Mouse (Mus musculus): ENCODE data around the gene Mrtfa. TPM values are rescaled to one million over a fixed set of nuclear protein-coding genes. Genes with fewer than 3 reads are reported as not detected.
"Not testable (repeated sequence)": the region's sequence is repeated elsewhere in the genome, so short reads cannot be mapped to it uniquely, and the experiment has no call there.

The Mrtfa gene
- polyA plus RNA-seq, 1 experiment from 2014 or later: 25.7 TPM

DNA sequence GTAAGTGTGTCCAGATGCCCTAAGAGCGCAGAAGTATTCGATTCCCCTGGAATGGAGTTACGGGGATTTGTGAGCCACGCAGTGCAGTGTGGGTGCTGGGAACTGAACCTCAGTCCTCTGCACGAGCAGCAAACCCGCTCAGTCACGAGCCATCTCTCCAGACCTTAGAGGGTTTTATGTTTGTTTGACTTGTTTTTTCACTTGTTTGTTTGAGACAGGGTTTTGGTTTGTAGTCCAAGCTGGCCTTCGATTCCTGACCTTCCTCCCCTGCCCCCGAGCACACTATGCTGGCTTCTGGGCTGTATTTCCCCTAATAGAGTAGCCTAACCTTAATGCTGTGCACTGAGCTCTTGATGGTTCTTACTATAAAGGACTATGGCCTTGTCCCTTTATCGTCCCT, 34.5 kb upstream of the Mrtfa start:
- Histone ChIP-seq H3K4me3 (replicated peaks) (no peak overlapping the region), H3K27ac (no peak overlapping the region), H3K36me3 (replicated peaks) (no peaks in the 10 kb centered on the region), H3K9ac (no peak overlapping the region), H3K9me3 (no peaks in the 10 kb centered on the region), H3K4me1 (0 out of 2 replicates have a peak, but pooled peaks cover under 1% of the 10 kb centered on the region), H3K27me3 (no peaks in the 10 kb centered on the region), H3K4me2 (no peak overlapping the region)
- ATAC-seq (ENCODE audit: low FRiP score): no peak
- WGBS: 89% methylated on average over 10 of the region's 10 CpGs

DNA sequence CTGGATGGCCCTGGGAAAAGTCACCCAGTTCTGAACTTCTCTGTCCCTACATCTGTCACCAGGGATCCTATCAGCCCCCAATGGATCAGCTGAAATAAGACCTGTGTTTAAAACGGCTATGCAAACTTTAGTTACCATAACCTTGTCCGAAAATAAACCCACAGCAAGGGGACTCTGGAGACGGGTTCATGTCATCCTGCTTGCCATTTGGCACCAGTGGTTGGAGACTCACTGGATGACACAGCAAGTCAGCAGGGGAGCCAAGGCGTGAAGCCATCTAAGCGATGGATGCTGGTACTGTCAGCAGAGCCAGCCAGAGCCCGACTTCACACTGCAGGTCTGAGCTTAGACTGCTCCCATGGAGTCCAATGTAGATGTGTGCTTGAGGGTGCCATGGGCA, 30.9 kb upstream of the Mrtfa start:
- 82% methylated on average over 6 of the region's 6 CpGs for WGBS
- no peak overlapping the region for H3K9ac ChIP-seq
- no peaks in the 10 kb centered on the region for H3K9me3 ChIP-seq
- H3K4me2 ChIP-seq: no peak overlapping the region
- no peak overlapping the region for H3K4me3 ChIP-seq (replicated peaks)
- no peaks in the 10 kb centered on the region for H3K4me1 ChIP-seq
- no peak for ATAC-seq (ENCODE audit: low FRiP score)
- H3K36me3 ChIP-seq (replicated peaks): no peaks in the 10 kb centered on the region
- no peaks in the 10 kb centered on the region for H3K27me3 ChIP-seq
- no peak overlapping the region for H3K27ac ChIP-seq

DNA sequence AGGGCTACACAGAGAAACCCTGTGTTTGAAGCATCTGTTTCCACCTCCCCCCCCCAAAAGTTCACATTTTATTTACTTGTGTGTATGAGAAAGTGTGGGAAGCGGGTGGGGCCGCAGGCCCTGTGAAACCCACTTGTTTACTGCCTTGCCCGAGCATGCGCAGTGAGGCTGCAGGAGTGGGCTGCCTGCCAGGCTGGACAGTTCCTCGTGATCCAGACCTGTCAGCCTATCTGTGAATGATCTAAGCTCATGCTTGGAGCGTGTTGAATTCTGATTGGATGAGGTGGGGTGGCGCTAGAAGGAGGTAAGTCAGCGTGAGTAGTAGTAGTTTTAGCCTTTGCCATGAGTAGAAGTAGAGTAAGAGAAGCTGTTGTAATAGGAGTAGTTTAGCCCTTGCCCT, 29.5 kb upstream of the Mrtfa start:
- WGBS: 78% methylated on average over 8 of the region's 8 CpGs

DNA sequence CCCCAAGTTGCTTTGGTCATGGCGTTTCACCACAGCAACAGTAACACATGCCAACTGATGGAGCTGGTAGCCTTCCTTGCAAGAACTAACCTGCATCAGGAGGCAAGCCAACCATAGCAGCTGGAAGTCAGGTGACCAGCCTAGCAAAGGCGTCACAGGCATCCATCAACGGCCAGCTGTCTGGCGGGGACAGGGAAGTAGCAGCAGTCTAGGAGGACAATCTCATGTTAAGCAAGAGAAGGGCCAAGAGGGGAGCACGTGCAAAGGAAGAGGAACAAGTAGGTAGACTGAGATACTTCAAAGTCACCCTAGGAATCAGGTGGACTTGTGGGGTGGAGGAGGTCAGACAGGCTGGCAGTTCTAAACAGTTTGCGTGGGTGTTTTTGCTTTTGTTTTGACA, 28.5 kb upstream of the Mrtfa start:
- WGBS: 85% methylated on average over 6 of the region's 6 CpGs
- no peak overlapping the region for H3K9ac ChIP-seq
- H3K4me2 ChIP-seq: no peak overlapping the region
- no peaks in the 10 kb centered on the region for H3K4me1 ChIP-seq
- ATAC-seq (ENCODE audit: low FRiP score): no peak
- H3K9me3 ChIP-seq: no peaks in the 10 kb centered on the region
- H3K27me3 ChIP-seq: no peaks in the 10 kb centered on the region
- H3K27ac ChIP-seq: no peak overlapping the region
- no peak overlapping the region for H3K4me3 ChIP-seq (replicated peaks)
- no peaks in the 10 kb centered on the region for H3K36me3 ChIP-seq (replicated peaks)

More for the DNA sequence above, 29.5 kb upstream of the Mrtfa start:
- not testable (repeated sequence) for H3K27ac ChIP-seq; H3K9ac ChIP-seq; H3K4me1 ChIP-seq; H3K36me3 ChIP-seq (replicated peaks); H3K4me3 ChIP-seq (replicated peaks); ATAC-seq (ENCODE audit: low FRiP score); H3K9me3 ChIP-seq; H3K4me2 ChIP-seq; H3K27me3 ChIP-seq

DNA sequence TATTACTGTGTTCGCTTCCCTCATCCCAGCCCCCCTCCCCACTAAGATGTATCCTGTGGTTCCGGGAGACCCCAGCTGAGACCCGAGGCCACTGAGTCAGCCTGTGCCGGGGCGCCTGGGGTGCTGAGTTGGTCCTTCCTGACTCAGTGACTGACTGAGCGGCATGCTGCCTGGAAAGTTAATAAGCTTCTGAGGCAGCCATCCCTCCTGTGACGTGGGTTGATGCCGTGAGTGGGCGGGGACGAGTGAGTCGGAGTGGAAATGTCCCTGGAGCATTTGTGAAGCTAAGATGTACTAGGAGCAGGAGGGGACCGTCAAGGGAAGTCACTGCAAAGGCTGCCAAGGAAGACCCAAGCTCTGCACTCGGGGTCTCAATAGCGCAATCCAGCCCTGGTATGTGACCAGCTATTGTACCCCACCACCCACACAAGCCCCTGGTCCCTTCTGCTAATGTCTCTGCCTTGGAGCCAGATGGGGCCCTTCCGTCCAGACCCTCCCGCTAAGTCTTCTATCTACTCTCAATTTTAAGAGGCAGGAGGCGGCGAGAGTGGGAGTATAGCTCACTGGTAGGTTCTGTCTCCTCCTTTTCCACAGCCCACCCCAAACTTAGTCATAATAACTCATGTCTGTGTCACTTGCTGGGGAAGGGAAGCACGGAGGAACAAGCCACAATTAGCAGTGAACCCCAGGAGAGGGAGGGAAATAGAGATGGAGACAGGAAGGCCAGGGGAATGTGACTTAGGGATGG, 26.5 kb upstream of the Mrtfa start:
- no peaks in the 10 kb centered on the region for H3K36me3 ChIP-seq (replicated peaks)
- H3K9me3 ChIP-seq: no peaks in the 10 kb centered on the region
- H3K27me3 ChIP-seq: no peaks in the 10 kb centered on the region
- H3K9ac ChIP-seq: no peak overlapping the region
- H3K4me1 ChIP-seq: no peaks in the 10 kb centered on the region
- H3K27ac ChIP-seq: no peak overlapping the region
- no peak overlapping the region for H3K4me3 ChIP-seq (replicated peaks)
- WGBS: 86% methylated on average over 19 of the region's 19 CpGs
- H3K4me2 ChIP-seq: no peak overlapping the region
- no peak for ATAC-seq (ENCODE audit: low FRiP score)

DNA sequence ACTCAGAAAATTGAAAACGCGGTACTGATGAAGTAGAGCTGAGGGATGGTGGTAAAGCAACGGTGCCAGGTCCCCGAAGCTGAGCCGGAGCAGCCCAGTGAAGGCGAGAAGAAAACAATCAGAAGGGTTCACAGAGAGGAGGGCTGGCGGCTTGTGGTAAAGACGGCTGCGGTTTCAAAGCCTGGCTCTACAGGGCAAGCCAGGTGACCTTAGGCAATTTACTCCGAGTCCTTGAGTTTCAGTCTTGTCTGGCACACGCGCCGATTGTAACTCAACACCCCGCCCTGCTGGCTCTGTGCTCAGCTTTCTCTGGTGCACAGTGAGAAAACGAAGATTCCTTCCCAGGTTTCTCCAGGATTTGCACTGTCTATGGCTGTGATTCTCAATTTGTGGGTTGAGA, 22.4 kb upstream of the Mrtfa start:
- H3K27ac ChIP-seq: no peak overlapping the region
- H3K4me1 ChIP-seq: no peaks in the 10 kb centered on the region
- H3K4me2 ChIP-seq: no peak overlapping the region
- ATAC-seq (ENCODE audit: low FRiP score): no peak
- WGBS: 71% methylated on average over 15 of the region's 15 CpGs
- H3K4me3 ChIP-seq (replicated peaks): no peak overlapping the region
- no peaks in the 10 kb centered on the region for H3K36me3 ChIP-seq (replicated peaks)
- no peaks in the 10 kb centered on the region for H3K9me3 ChIP-seq
- no peaks in the 10 kb centered on the region for H3K27me3 ChIP-seq
- H3K9ac ChIP-seq: no peak overlapping the region

DNA sequence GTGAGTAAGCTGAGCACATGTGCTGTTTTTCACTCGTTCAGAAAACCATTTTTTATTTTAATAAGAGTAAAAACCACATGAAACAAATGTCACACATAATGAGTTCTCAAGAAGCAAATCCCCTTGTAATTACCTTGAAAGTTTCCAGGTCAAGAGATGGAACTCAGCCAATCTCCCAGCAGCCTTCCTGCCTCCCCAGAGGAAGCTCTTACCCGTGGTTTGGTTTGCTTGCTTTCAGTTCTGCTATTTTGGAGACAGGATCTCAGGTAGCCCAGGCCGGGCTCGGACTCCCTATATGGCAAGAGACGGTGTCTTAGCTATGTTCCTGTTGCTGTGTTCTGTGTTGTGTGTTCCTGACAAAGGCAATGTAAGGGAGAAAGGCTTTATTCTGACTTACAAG, 19.9 kb upstream of the Mrtfa start:
- Histone ChIP-seq H3K4me2 (no peak overlapping the region), H3K27me3 (no peaks in the 10 kb centered on the region), H3K36me3 (replicated peaks) (no peaks in the 10 kb centered on the region), H3K27ac (no peak overlapping the region), H3K4me3 (replicated peaks) (no peak overlapping the region), H3K9ac (no peak overlapping the region), H3K4me1 (no peaks in the 10 kb centered on the region), H3K9me3 (no peaks in the 10 kb centered on the region)
- 83% methylated on average over 5 of the region's 5 CpGs for WGBS
- no peak for ATAC-seq (ENCODE audit: low FRiP score)

DNA sequence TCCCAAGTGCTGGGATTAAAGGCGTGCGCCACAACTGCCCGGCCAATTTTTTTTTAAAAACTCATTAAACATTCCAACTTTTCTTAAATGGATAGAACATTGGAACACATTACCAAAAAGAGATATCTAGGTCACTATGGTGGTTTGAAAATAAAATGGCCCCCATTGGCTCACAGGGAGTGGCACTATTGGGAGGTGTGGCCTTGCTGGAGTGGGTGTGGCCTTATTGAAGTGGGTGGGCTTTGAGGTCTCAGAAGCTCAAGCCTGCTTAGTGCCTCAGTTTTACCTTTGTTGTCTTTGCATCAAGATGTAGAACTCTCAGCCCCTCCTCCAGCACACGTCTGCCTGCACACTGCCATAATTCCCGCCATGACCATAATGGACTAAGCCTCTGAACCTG, 11.9 kb upstream of the Mrtfa start:
- Histone ChIP-seq H3K27me3 (no peaks in the 10 kb centered on the region), H3K36me3 (replicated peaks) (no peaks in the 10 kb centered on the region), H3K9me3 (peaks cover 3% of the 10 kb centered on the region; the same call in 1 of the 2 replicates), H3K4me3 (replicated peaks) (no peak overlapping the region), H3K9ac (no peak overlapping the region), H3K4me1 (no peaks in the 10 kb centered on the region), H3K4me2 (no peak overlapping the region), H3K27ac (no peak overlapping the region)
- ATAC-seq (ENCODE audit: low FRiP score): no peak
- 92% methylated on average over 5 of the region's 5 CpGs for WGBS

DNA sequence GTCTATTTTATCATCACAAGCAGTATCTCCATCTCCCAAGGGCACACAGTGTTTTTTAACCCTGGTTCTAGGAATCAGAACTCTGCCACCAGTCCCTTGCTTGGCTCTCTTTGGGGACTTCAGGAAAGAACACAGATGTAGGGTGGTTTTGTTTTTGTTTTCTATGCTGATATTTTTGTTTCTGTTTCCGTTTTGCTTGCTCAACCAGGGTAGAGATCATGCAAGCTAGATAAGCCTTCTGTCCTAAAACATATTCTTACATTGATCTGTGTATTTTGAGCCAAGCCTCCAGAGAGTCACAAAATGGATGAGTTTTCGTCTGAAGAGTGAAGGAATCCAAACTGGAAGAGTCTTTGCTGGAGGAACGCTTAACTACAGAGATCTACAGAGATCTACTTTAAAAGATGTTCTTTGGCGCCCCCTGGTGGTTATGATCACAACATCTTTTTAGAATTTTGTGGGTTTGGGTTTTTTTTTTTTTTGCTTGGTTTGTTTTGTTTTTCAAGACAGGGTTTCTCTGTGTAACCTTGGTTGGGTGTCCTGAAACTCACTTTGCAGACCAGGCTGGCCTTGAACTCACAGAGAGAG, 8.9 kb upstream of the Mrtfa start:
- Histone ChIP-seq H3K4me1 (no peaks in the 10 kb centered on the region), H3K27ac (no peak overlapping the region), H3K27me3 (no peaks in the 10 kb centered on the region), H3K4me3 (replicated peaks) (no peak overlapping the region), H3K9ac (no peak overlapping the region), H3K36me3 (replicated peaks) (no peaks in the 10 kb centered on the region), H3K4me2 (no peak overlapping the region), H3K9me3 (0 out of 2 replicates have a peak, but pooled peaks cover 3% of the 10 kb centered on the region)
- 27% methylated on average over 4 of the region's 4 CpGs for WGBS
- no peak for ATAC-seq (ENCODE audit: low FRiP score)

DNA sequence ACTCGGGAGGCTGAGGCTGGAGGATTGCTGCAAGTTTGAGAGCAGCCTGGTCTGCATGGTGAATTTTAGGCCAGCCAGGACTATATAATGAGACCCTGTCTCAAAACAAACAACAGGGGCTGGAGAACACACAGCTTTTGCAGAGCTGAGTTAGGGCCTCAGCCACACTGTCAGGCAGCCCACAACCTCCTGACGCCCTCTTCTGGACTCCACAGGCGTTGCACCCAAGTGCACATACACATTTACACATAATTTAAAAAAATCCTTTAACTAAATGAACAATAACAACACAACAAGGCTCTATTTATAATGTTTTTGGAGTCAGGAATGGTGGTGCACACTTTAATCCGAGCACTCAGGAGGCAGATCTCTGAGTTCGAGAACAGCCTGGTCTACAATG, 7.9 kb upstream of the Mrtfa start:
- Histone ChIP-seq H3K4me3 (replicated peaks) (no peak overlapping the region), H3K4me1 (no peaks in the 10 kb centered on the region), H3K9me3 (0 out of 2 replicates have a peak, but pooled peaks cover 3% of the 10 kb centered on the region), H3K36me3 (replicated peaks) (no peaks in the 10 kb centered on the region), H3K27me3 (no peaks in the 10 kb centered on the region), H3K9ac (no peak overlapping the region), H3K4me2 (no peak overlapping the region), H3K27ac (no peak overlapping the region)
- ATAC-seq (ENCODE audit: low FRiP score): no peak
- WGBS: 94% methylated on average over 5 of the region's 5 CpGs

DNA sequence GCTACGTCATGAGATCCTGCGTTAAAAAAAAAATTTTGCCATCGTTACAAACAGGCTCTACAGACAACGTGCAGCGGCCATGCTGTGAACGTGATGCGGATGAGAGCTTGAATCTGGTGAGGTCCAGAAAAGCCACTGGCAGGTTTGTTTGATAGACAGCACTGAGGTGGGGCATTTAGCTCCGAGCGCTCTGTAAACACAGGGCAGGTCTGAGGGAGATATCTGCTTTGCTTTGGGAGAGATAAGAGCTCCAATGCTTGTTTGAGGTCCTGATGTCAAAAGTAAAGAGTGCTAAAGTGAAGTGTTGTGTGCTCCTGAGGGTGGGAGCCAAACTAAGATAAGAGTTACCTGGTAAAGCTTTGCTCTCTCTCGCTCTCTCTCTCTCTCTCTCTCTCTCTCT, 6.6 kb upstream of the Mrtfa start:
- Histone ChIP-seq H3K4me2 (no peak overlapping the region), H3K27me3 (no peaks in the 10 kb centered on the region), H3K4me1 (no peaks in the 10 kb centered on the region), H3K36me3 (replicated peaks) (no peaks in the 10 kb centered on the region), H3K9me3 (0 out of 2 replicates have a peak, but pooled peaks cover 3% of the 10 kb centered on the region), H3K4me3 (replicated peaks) (no peak overlapping the region), H3K9ac (no peak overlapping the region), H3K27ac (no peak overlapping the region)
- WGBS: 89% methylated on average over 10 of the region's 10 CpGs
- ATAC-seq (ENCODE audit: low FRiP score): no peak

DNA sequence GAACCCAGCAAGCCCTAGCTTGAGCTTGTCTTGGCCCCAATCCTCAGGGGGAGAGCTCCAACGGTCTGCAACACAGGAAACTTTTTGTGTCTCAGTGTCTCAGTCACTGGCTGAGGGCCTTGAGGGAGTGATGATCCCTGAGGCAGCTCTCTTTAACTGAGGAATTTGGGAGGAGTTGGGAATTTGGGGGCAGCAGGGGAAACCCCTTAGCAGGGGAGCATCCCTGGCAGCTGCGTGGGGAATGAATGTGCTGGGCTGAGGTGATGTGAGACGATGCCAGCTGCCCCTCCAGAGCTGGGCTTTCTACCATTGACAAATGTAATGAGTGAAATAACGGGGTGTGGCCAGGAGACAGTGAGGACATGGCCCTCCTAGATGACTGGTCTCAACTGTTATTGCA, 4.9 kb upstream of the Mrtfa start:
- no peak for ATAC-seq (ENCODE audit: low FRiP score)
- no peak overlapping the region for H3K27ac ChIP-seq
- WGBS: 71% methylated on average over 4 of the region's 4 CpGs

DNA sequence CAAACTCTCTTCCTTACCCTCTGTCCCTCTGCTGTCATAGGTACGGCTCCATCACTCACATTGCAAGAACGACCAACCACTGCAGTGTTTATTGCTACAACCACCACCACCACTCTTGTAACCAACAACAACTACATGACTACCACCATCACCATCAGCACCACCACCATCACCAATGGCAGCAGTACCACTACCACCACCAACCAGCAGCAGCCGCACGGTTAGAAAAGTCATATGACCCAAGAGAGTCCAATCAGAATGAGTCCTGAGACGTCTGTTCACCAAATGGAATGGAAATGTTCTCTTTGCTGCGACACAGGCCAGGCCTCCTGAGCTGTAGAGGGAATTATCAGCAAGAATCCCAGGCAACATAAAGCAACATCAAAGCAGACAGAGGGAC, 4.2 kb upstream of the Mrtfa start:
- Histone ChIP-seq H3K4me2 (no peak overlapping the region), H3K27me3 (no peaks in the 10 kb centered on the region), H3K9me3 (0 out of 2 replicates have a peak, but pooled peaks cover 3% of the 10 kb centered on the region)

More for the DNA sequence above, 4.9 kb upstream of the Mrtfa start:
- no peak overlapping the region for H3K4me3 ChIP-seq (replicated peaks)
- peaks cover 6% of the 10 kb centered on the region for H3K4me1 ChIP-seq
- no peaks in the 10 kb centered on the region for H3K27me3 ChIP-seq
- 0 out of 2 replicates have a peak, but pooled peaks cover 3% of the 10 kb centered on the region for H3K9me3 ChIP-seq
- H3K9ac ChIP-seq: no peak overlapping the region
- no peak overlapping the region for H3K4me2 ChIP-seq
- H3K36me3 ChIP-seq (replicated peaks): no peaks in the 10 kb centered on the region

More for the DNA sequence above, 4.2 kb upstream of the Mrtfa start:
- Histone ChIP-seq H3K4me1 (peaks cover 10% of the 10 kb centered on the region), H3K9ac (no peak overlapping the region), H3K27ac (no peak overlapping the region), H3K36me3 (replicated peaks) (no peaks in the 10 kb centered on the region), H3K4me3 (replicated peaks) (no peak overlapping the region)
- ATAC-seq (ENCODE audit: low FRiP score): no peak
- 92% methylated on average over 6 of the region's 6 CpGs for WGBS

Measured in forebrain, embryonic 12.5 days (tissue).